Mouse (Mus musculus) spleen, adult 18-20 months (tissue): ENCODE data around the gene Fam131b.
A peak's percentile ranks its signal among the peaks of the same experiment; 100 is the strongest.

Source experiments
- DNase-seq, 2 experiments: peaks; one replicate each; pipeline ENCODE4 v3.0.0; 2022; ENCODE audit warnings: mixed read lengths in 2 of 2

Gene Fam131b

GRCm38 (mm10) chr6:42326509-42326908, 2.1 kb upstream of the Fam131b start:
- no peak for DNase-seq

GRCm38 (mm10) chr6:42325268-42325609, 796 bp upstream of the Fam131b start:
- DNase-seq, result peak; percentile 57 to 83

- DNase-seq, result peak in 1 of 2 experiments; percentile 10
Measured at GRCm38 (mm10) chr6:42324067-42324481, 369 bp downstream of the Fam131b start.

- DNase-seq, result no peak
Measured at GRCm38 (mm10) chr6:42323371-42324066, 924 bp downstream of the Fam131b start.

- DNase-seq, result no peak
Measured at GRCm38 (mm10) chr6:42318293-42318692, 6.2 kb downstream of the Fam131b start.

GRCm38 (mm10) chr6:42310427-42311053, 13.9 kb downstream of the Fam131b start:
- DNase-seq, result no peak

- no peak for DNase-seq
Measured at GRCm38 (mm10) chr6:42309816-42310378, 14.5 kb downstream of the Fam131b start.

- DNase-seq, result no peak
Measured at GRCm38 (mm10) chr6:42299362-42299761, 25.1 kb downstream of the Fam131b start.

GRCm38 (mm10) chr6:42295549-42296094, 28.8 kb downstream of the Fam131b start:
- DNase-seq, result no peak

- DNase-seq, result peak; percentile 28 to 36
Measured at GRCm38 (mm10) chr6:42293327-42293726, 31.1 kb downstream of the Fam131b start.

GRCm38 (mm10) chr6:42287562-42287961, 36.9 kb downstream of the Fam131b start:
- DNase-seq, result no peak

GRCm38 (mm10) chr6:42286448-42286847, 38.0 kb downstream of the Fam131b start, which contains the start of gene Clcn1:
TSS of gene Clcn1 (plus strand) at chr6:42286685.
- DNase-seq, result no peak

- no peak for DNase-seq
Measured at GRCm38 (mm10) chr6:42282865-42283528, 41.4 kb downstream of the Fam131b start.

- DNase-seq, result no peak
Measured at GRCm38 (mm10) chr6:42276151-42276550, 48.3 kb downstream of the Fam131b start.

- no peak for DNase-seq
Measured at GRCm38 (mm10) chr6:42270817-42271216, 53.6 kb downstream of the Fam131b start.

- DNase-seq, result no peak
Measured at GRCm38 (mm10) chr6:42265391-42266330, 58.8 kb downstream of the Fam131b start.
